Mouse (Mus musculus) large intestine, adult 2 months (tissue): Measurements from ENCODE around the gene Klf17. TPM values are rescaled to one million over a fixed set of nuclear protein-coding genes. Genes with fewer than 3 reads are reported as not detected.
A peak's percentile ranks its signal among the peaks of the same experiment; 100 is the strongest.
"Not testable (repeated sequence)": the region's sequence is repeated elsewhere in the genome, so short reads cannot be mapped to it uniquely, and the experiment has no call there.

Experiments
- DNase-seq: peaks from one replicate; pipeline ENCODE4 v3.0.0-alpha.2; 2012; ENCODE audit warnings: low read depth, low spot score
- WGBS: fragments of 180-500 bp; shearing (Covaris S2); methylation state at CpG from one replicate; pipeline ENCODE4 v1.1.7; 2018; 5-methylcytosine and 5-hydroxymethylcytosine counted together
- polyA plus RNA-seq: library from polyadenylated mRNA; depleted of rRNA; stranded (reverse); fragments of >200 nt; gene quantifications from 2 replicates; pipeline ENCODE4 v1.2.3, GENCODE M21; 2012; rRNA removed

Gene Klf17
- 0.04 TPM in 2 replicates for polyA plus RNA-seq

DNA sequence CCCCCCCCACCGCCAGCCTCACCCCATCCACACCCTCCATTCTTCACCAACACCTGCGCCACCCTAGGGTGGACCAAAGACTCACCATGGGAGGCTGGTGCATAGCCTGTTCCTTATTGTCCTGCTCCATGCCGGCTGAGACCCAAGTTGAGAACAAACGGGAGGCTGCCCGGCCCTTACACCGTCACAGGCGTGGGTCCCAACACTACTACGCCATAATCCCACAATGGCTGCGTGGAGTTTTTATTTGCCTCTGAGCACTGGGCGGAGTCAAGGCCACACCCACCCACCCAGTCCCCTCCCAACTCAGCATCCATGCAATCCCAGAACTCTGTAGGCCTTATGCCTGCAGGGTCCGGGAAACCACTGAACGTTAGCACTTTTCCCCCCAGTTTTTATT is at the start of gene Klf17:
Gene Klf17, minus strand, starts transcription at position 233 of the 400 bp plus-strand sequence.
- WGBS: 45% methylated on average over 11 of the region's 12 CpGs
- no peak for DNase-seq

DNA sequence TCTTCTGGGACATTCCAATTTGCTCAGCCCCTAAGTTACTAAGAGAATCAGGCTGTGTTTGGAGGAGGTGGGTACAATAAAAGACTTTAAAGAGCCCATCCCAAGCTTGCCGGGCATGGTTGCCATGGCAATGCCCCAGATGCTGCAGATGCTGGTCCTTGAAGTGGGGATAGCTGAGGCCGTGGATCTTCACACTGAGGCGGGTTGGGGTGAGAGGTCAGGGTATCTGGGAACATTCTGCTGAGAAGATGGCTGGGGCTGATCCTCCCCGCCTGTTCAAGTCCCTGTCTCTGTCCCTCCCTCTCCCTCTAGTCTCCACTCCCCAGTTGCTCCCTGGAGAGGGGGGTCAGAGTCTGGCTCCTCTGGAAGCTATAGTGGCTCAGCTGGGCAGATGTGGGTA is 48.9 kb upstream of the Klf17 start:
- WGBS: 59% methylated on average over 4 of the region's 4 CpGs

DNA sequence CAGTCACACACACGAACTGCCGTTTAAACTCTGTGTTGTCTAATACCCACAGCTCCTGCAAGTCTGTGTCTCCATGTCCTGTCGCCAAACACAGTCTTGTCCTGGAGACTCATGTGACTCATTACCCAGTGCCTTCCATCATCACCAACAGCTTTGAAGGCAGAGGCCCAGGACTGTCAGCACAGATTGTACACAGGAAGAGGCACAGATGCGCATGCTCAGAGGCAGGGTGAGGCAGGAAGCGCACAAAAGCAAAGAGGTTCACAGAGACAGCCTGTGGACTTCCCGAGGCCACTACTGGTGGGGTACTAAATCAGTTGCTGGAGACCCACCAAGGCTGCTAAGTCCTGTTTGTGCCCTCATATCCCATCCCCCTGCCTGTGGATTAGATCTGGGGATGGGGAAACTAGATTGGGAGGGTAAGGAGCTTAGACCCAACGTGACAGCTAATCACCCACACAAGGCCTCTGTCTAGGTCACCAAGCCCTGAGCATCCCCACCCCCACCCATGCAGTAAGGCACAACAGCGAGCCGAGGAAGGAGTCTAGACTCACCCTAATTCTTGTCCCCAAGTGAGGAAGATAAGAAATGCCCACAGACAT is 48.2 kb upstream of the Klf17 start:
- DNase-seq: no peak
- WGBS: 59% methylated on average over 9 of the region's 9 CpGs

More for the DNA sequence above, 48.9 kb upstream of the Klf17 start:
- DNase-seq: no peak

DNA sequence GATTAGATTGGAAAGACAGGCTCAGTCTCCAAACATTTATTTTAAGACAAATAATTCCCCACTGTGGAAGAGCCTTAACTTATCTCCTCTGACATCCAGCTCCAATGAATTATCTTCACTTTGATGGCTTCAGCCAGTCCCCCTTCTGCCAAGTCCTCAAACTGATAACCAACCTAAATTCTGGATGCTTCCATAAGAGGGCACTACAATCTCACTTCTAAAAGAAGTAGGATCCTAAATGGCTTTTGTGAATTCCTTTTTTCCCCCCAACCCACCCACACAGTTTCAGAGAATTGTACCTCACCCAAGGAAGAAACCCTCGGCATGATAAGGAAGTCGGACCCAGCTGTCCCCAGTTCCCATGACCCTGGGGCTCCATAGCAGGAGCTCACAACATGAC is 45.5 kb upstream of the Klf17 start:
- DNase-seq: no peak
- 39% methylated on average over 2 of the region's 2 CpGs for WGBS

DNA sequence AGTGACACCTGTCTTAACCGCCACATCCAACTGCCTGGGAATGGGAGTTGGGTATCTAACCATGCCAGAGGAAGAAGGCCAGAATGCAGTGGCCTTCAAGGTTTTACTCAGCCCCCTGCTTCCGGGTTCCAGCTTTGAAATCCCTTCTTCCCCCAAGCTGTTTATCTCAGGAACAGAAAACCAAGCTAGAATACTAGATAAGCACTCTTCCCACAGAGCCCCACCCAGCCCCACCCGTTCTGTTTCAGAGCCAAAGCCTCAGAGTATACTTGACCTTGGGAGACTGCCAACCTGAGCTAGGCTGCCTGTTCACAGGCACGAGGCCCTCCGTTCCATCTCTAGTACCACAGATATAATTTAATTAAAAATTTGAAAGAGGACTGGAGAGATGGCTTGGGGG is 41.5 kb upstream of the Klf17 start:
- 16% methylated on average over 5 of the region's 5 CpGs for WGBS
- DNase-seq: no peak

DNA sequence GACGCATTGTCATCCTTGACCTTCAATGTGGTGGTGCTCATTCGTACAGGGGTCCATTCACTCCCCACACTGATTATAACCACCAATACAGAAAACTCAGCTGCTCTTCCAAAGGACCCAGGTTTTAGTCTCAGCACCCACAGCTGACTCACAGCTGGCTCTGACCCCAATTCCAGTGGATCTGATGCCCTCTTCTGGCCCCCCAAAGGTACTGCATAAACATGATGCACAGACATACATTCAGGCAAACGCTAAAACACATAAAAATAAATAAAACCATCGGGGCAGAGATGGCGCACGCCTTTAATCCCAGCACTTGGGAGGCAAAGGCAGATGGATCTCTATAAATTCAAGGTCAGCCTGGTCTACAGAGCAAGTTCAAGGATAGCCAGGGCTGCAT is 34.5 kb upstream of the Klf17 start:
- WGBS: 83% methylated on average over 6 of the region's 6 CpGs

DNA sequence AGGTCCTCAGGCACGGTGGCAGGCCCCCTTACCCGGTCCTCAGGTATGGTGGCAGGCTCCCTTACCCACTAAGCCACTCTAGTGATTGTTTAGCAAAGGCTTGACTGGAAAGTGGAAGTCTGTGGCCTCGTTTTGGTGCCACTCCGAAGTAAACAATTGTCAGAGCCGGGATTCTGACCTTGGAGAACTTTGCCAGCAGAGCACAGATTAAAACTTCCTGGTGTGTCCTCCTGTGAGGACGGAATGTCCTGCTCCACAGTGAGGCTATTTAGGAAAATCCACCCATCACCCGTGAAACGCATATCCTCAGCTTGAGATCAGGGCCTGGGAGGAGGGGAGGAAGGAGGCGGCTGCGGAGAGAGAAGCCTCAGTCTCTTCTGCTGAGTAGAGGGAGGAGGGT is 22.9 kb upstream of the Klf17 start:
- DNase-seq: no peak
- 59% methylated on average over 10 of the region's 10 CpGs for WGBS

More for the DNA sequence above, 34.5 kb upstream of the Klf17 start:
- DNase-seq: no peak

DNA sequence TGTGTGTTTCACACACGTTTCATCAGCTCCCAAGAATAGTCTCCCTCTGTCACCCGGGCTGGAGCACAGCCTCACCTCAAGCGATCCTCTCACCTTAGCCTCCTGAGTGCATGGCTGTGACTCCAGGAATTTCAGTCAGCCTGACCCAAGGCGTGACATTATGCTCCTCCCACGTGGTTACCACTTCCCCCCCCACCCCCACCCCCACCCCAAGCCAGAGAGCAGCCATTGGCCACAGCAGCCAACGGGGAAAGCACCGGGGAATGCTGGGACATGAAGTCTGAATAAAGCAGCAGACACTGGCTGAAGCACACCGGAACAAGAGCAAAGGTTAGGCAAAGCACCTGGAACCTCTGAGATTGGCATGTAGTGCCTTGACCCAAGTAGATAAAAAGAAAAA is 21.5 kb upstream of the Klf17 start:
- DNase-seq: no peak
- WGBS: 14% methylated on average over 8 of the region's 8 CpGs

DNA sequence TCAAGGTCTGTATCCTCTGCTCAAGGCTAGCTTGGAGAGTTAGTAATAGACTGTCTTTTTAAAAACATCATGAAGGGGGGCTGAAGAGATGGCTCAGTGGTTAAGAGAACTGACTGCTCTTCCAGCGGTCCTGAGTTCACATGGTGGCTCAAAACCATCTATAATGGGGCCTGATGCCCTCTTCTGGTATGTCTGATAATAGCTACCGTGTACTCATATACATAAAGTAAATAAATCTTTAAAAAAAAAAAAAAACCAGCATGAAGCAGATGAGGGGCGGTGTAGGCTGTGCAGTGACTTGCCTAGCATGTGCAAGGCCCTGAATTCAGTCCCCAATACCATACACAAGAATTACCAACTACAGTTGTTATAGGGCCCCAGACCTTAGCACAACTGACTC is 17.5 kb upstream of the Klf17 start:
- 76% methylated on average over 3 of the region's 3 CpGs for WGBS
- DNase-seq: no peak

DNA sequence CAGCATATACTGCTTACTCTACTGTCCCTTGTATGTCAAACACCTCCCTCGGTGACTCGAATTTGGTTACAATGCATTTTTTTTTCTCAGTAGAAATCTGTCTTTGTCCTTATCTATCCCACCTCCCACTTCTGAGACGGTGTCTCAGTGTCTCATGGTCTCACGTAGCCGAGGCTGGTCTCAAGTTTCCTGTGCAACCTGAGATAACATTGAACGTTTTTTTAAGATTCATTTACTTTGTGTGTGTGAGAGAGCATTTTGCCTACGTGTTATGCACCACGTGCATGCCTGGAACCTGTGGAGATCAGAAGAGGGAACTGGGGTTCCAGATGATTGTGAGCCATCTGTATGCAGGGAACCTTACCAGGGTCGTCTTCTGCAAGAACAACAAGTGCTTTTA is 7.5 kb upstream of the Klf17 start:
- DNase-seq: no peak
- WGBS: 53% methylated on average over 9 of the region's 9 CpGs

DNA sequence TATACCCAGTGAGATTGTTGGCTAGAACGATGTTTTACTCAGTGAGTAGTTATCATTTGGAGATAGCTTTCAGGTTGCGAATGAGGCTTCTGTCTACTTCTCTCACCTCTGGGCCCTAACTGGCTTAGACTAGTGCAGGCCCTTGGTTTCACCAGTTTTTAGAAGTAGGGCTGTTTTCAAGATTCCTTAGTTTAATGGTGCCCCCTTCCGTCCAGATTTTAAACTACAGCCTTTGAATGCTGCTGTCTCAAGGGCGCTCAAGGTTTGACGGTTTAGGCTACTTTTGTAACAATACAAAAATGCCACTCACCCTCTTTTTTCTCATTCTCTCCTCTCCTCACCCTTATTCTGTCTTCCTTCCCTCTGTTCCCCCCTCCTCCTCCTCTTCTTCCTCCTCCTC is 5.5 kb upstream of the Klf17 start:
- DNase-seq: peak; percentile 74
- WGBS: 17% methylated on average over 5 of the region's 5 CpGs

DNA sequence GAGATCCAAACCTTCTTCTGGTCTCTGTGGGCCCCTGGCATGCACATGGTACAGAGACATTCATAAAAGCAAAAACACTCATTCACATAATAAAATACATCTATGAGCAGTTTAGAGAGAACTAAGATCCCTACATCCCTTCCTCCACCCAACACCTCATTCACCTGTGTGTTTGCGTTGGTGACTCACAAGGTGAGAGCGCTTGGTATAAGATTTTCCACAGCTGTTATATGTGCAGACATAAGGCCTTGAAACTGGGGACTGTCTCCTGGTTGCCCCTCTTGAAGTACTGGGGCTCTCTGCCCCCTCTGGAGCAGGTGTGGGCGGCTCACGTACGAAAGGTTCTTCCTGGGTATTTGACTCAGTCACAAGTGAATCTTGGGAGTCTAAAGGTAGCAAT is 5.3 kb downstream of the Klf17 start:
- 77% methylated on average over 5 of the region's 5 CpGs for WGBS
- DNase-seq: no peak

DNA sequence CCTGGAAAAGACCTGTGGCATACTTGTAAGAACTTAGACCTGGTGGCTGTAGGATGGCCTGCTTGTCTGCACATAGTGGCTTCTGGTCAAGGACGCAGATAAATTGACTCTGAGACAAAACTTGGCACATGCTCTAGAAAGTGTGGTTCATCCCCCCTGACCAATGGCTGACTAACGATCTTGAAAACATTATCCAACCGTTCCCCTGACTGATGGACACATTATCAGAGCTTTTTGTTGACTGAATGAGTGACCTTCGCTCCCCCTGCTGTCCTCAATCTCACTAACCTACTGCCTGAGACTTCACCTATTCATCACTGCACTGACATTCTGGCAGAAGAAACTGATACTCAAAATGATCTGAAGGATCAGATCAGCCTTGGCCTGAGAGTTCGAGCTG is 13.0 kb downstream of the Klf17 start:
- DNase-seq: not testable (repeated sequence)
- 43% methylated on average over 5 of the region's 5 CpGs for WGBS

DNA sequence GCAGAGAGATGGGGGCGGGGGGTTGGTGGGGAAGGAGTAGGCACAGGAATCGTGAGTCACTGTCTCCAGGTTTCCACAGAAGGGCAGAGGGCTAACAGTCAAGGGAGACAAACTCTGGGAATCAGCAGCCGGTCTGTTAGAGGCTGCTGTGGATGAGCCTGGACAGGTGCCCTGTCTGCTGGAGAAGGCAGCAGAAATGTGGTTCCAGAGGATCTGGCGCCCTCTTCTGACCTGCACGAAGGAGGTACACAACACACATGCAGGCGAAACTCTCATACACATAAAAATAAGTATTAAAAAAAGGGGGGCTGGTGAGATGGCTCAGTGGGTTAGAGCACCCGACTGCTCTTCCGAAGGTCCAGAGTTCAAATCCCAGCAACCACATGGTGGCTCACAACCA is 27.9 kb downstream of the Klf17 start:
- no peak for DNase-seq
- 48% methylated on average over 8 of the region's 8 CpGs for WGBS

DNA sequence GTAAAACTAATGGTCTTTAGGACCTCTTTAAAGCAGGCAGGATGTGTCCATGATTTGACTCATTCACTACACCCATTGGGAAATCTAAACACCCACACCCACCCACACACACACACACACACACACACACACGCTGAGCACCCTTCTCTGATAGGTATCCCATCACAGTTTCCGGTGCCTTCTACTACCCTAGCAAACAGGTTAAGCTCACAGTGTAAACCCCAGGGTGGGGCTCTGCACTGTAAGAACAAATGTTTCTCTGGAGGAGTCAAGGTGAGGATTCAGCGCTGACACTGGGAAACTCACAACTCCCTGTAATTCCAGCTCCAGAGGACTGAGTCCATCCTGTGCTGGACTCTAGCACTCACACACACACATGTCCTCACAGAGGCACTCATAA is 33.5 kb downstream of the Klf17 start:
- DNase-seq: no peak
- WGBS: 44% methylated on average over 3 of the region's 3 CpGs

DNA sequence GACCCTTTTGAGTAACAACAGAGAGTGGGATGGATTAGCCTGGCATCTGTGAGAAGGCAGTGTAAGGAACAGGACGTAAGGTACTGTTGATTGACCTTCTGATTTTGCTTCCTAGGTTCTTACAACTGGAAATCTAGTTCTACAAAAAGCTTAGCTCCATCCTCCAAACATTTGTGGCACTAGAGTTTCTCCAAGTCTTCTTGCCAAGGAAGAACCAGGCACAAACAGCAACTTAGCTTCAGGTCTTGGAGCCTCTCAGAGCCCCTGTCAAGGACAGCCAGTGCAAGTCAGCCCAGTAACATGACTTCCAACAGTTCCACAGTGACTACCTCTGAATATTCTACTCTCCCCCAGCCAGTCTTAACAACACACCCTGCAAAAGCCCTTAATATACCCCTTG is 41.3 kb downstream of the Klf17 start, which contains the start of gene Gm12845:
Gene Gm12845, plus strand, starts transcription at position 301 of the 400 bp plus-strand sequence.
- WGBS: 91% methylated on average over 1 of the region's 1 CpGs
- DNase-seq: no peak

DNA sequence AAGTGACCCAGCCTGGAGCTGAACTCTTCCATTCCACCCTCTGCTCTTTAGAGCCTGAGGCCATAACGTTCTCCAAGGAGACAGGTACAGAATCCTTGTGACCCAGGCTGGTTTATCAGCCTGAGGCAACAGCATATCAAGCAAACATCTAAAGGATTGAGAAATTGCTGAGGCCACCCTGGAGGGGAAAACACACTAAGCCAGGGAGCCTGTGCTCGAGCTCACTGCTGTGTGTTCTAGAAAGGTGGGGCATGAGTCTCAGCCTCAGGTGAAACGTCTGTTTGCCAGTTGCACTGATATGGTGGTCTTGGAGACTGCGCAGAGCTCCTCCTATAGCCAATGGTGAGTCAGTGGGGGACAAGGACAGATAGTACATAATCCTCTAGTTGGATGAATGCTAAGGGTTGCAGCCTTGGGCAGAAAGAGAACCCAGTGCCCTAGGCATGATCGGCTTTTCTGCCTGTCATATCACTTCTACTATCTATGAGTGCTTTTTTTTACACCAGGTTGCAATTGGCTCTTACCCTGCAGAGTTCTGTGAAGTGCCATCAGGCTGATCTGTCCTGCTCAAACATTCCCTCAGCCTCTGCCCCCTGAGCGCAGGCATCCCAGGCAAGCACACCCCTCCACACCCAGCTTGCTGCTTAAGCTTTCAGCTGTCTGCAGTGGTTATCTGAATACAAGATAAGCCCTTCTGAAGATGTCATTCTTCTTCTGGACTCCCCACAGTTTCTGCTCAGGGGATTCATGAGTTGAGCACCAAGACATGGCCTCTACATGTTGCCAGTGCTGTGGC is 51.9 kb downstream of the Klf17 start:
- no peak for DNase-seq
- 80% methylated on average over 6 of the region's 6 CpGs for WGBS

DNA sequence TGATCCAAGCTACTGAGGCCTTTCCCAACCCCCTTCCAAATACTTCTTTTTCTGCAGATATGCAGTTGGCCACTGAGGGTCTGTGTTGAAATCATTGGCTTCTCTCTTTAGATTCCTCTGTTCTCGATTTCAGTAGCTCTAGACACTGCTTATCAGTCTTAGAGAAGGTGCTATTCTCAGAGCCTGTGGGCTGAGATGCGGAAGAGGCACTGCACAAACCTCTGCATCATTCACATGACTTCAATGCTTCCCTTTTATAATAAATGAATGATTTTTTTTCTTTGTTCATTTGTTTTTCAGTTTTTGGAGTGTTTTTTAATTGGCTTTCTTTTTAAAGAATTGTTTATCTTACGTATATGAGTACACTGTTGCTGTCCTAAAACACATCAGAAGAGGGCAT is 53.1 kb downstream of the Klf17 start:
- DNase-seq: no peak
- WGBS: 88% methylated on average over 3 of the region's 3 CpGs

DNA sequence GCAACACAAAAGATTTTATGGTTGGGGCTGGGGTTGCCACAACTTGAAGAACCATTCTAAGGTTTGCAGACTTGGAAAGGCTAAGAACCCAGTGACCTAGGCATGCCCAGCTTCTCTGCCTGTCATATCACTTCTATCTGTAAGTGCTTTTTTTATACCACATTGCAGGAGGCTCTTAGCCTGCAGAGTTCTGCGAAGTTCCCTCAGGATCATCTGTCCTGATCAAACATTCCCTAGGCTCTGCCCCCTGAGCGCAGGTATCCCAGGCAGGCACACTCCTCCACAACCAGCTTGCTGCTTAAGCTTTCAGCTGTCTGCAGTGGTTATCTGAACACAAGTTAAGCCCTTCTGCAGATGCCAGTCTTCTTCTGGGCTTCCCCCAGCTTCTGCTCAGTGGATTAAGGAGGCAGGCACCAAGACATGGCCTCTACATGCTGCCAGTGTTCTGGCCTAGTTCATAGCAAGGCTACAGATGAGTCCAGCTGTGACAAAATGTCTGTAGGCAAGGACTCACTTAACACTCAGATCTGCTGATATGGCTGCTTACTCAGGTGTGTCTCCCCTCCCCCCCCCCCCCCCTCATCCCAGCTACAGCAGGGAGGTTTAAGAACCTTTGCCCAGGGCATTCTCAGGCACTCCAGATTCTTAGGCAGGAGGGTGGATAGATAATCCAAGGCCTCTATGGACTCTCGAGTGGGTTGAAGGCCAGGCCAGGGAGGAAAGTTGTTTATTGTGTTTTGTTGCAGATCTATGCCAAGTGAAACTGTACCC is 56.5 kb downstream of the Klf17 start:
- DNase-seq: no peak
- 40% methylated on average over 3 of the region's 3 CpGs for WGBS
